Mouse (Mus musculus) heart, adult 2 months (tissue): ENCODE results near the gene Sept1.

ENCODE experiments used
- CTCF ChIP-seq: fragments of 200-600 bp; IDR thresholded peaks from 2 replicates; pipeline ENCODE4 v1.8.1; 2022; ENCODE audit warnings: antibody characterized with exemption, mild to moderate bottlenecking, moderate library complexity
- EP300 ChIP-seq: fragments of 200-500 bp; IDR thresholded peaks from 2 replicates; pipeline ENCODE4 v1.6.1; 2011; ENCODE audit warnings: low read depth, low read length, control low read depth; ENCODE audit not compliant: insufficient read depth

DNA sequence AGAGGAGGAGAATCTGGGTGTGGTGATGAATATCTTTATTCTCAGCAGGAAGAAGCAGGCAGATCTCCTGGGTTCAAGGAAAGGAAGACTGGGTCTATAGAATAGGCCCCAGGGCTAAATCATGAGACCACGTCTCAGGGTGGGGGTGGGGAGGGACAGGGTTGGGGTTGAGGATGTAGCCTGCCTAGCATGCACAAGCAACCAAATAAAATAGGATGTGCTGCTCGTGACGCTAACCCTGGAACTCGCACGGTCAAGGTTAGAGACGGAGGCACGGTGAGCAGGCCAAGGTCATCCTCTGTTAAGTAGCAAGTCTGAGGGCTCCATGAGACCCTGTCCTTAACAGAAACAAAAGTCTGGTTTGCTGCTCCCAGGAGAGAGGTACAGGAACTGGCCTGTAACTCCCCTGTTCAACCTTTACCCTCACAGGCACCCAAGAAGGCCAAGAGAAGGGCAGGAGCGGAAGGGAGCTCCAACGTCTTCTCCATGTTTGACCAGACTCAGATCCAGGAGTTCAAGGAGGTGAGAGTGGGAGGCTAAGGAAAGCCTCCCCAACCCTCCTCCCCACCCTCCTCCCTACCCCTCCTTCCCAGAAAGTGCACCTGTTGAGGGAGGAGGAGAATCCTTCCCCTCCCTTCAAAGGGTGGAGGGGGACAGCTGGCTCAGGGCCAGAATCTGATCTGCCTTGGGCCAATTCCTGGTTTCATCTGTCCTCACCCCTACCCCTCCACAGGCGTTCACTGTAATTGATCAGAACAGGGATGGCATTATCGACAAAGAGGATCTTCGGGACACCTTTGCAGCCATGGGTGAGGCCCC is 20.3 kb downstream of the Sept1 start:
- TF ChIP-seq CTCF, result no peak
- TF ChIP-seq EP300, result no peak
